Mouse (Mus musculus): ENCODE measurements around the gene Mapk10. TPM values are rescaled to one million over a fixed set of nuclear protein-coding genes. Genes with fewer than 3 reads are reported as not detected.

Gene Mapk10
- 0.03 and 0.29 TPM in 2 replicates for polyA plus RNA-seq (2012; rRNA removed; ENCODE audit: low replicate concordance)

GRCm38 (mm10) chr5:103211101-103211848 is at the start of gene Mapk10:
Gene Mapk10, minus strand, starts transcription at chr5:103211334.

Other genes starting within 250 kb of the Mapk10 start
- 6.0 and 6.7 TPM in 2 replicates for gene Ptpn13, start 213.9 kb upstream of the Mapk10 start, polyA plus RNA-seq (2012; rRNA removed; ENCODE audit: low replicate concordance)